8 mouse cellular contexts compared by ENCODE assay signal in genomic region chr11:78019676-78020075, GRCm38 (mm10). TPM values are rescaled to one million over a fixed set of nuclear protein-coding genes. Genes with fewer than 3 reads are reported as not detected.
DNase-seq lines count a peak whose midpoint lies in the region; ATAC-seq and TF ChIP-seq lines count a peak whose summit lies in the region.

No protein-coding gene starts in this region.

- H3K4me2 ChIP-seq in forebrain, postnatal 0 days (ENCODE audit: low read depth) = no peak overlapping the region
- no peak overlapping the region for H3K4me2 ChIP-seq in intestine, embryonic 16.5 days (ENCODE audit: low read depth, low read length)
- H3K4me2 ChIP-seq in liver, embryonic 14.5 days (ENCODE audit: low read depth) = no peak overlapping the region
- no peak overlapping the region for H3K4me2 ChIP-seq in neural tube, embryonic 13.5 days

- H3K4me3 ChIP-seq in G1E (ENCODE audit: low read depth, low read length) = no peak overlapping the region
- H3K4me3 ChIP-seq in forebrain, postnatal 0 days (ENCODE audit: low read depth, low read length) = no peak overlapping the region
- H3K4me3 ChIP-seq in intestine, embryonic 16.5 days (ENCODE audit: low read length) = no peak overlapping the region
- no peak overlapping the region for H3K4me3 ChIP-seq in liver, embryonic 14.5 days (ENCODE audit: insufficient read depth in 1 of 2, low read depth in 2 of 2, low read length in 2 of 2)
- no peak overlapping the region for H3K4me3 ChIP-seq in neural tube, embryonic 13.5 days

- peak; percentile 92 for TF ChIP-seq CTCF in G1E (IDR thresholded peaks at IDR 0.05; ENCODE audit: low read depth, low read length)
- peak; percentile 93 for TF ChIP-seq CTCF in forebrain, postnatal 0 days (IDR thresholded peaks at IDR 0.05; ENCODE audit: low read depth)
- peak; percentile 89 for TF ChIP-seq CTCF in liver, embryonic 14.5 days (IDR thresholded peaks at IDR 0.05; ENCODE audit: low read depth)

- H3K36me3 ChIP-seq in G1E (replicated peaks) = peaks cover 98% of the 10 kb centered on the region
- peaks cover 77% of the 10 kb centered on the region for H3K36me3 ChIP-seq in forebrain, postnatal 0 days (ENCODE audit: insufficient read depth)
- H3K36me3 ChIP-seq in intestine, embryonic 16.5 days (ENCODE audit: control insufficient read depth, insufficient read depth, low read length) = peaks cover 25% of the 10 kb centered on the region
- H3K36me3 ChIP-seq in liver, embryonic 14.5 days (replicated peaks; ENCODE audit: control insufficient read depth, insufficient read depth, low read depth) = peaks cover 90% of the 10 kb centered on the region
- peaks cover 92% of the 10 kb centered on the region for H3K36me3 ChIP-seq in neural tube, embryonic 13.5 days

- H3K27ac ChIP-seq in forebrain, postnatal 0 days (ENCODE audit: low read depth, low read length) = no peak overlapping the region
- H3K27ac ChIP-seq in intestine, embryonic 16.5 days (ENCODE audit: low read length) = no peak overlapping the region
- no peak overlapping the region for H3K27ac ChIP-seq in liver, embryonic 14.5 days
- no peak overlapping the region for H3K27ac ChIP-seq in neural tube, embryonic 13.5 days (replicated peaks)

- no peak for TF ChIP-seq EP300 in liver, embryonic 14.5 days (IDR thresholded peaks at IDR 0.05; ENCODE audit: low read depth)

- no peak overlapping the region for H3K9ac ChIP-seq in forebrain, postnatal 0 days
- H3K9ac ChIP-seq in intestine, embryonic 16.5 days (ENCODE audit: low read depth, low read length) = no peak overlapping the region
- no peak overlapping the region for H3K9ac ChIP-seq in liver, embryonic 14.5 days (replicated peaks)
- no peak overlapping the region for H3K9ac ChIP-seq in neural tube, embryonic 13.5 days

- peaks cover 10% of the 10 kb centered on the region for H3K4me1 ChIP-seq in G1E (ENCODE audit: insufficient read depth, low read depth, low read length)
- H3K4me1 ChIP-seq in forebrain, postnatal 0 days (ENCODE audit: insufficient read depth) = no peaks in the 10 kb centered on the region
- no peaks in the 10 kb centered on the region for H3K4me1 ChIP-seq in intestine, embryonic 16.5 days (ENCODE audit: control insufficient read depth, insufficient read depth, low read length)
- no peaks in the 10 kb centered on the region for H3K4me1 ChIP-seq in liver, embryonic 14.5 days (replicated peaks; ENCODE audit: control insufficient read depth in 2 of 2, insufficient read depth in 2 of 2, low read length in 1 of 2)
- no peaks in the 10 kb centered on the region for H3K4me1 ChIP-seq in neural tube, embryonic 13.5 days (replicated peaks)

- 0 out of 2 replicates have a peak, but pooled peaks have one; percentile 28 for ATAC-seq in G1E (ENCODE audit: extremely low read depth, insufficient number of reproducible peaks, low FRiP score, poor library complexity, severe bottlenecking)
- ATAC-seq in forebrain, postnatal 0 days = peak; percentile 87
- ATAC-seq in intestine, embryonic 16.5 days = peak; percentile 77
- peak; percentile 53; the same call in 1 of the 2 replicates for ATAC-seq in liver, embryonic 14.5 days (ENCODE audit: insufficient read depth)
- ATAC-seq in neural tube, embryonic 13.5 days (ENCODE audit: low read depth) = peak; percentile 85

- peak; percentile 87 for DNase-seq in 3T3-L1 (ENCODE audit: low read depth, low spot score)
- peak; percentile 18 for DNase-seq in G1E (ENCODE audit: low spot score)
- DNase-seq in cerebellum, adult 18-20 months = peak; percentile 71 to 85
- DNase-seq in forebrain, postnatal 0 days = peak; percentile 89
- peak; percentile 47 to 51 (median 50) for DNase-seq in liver, embryonic 14.5 days (ENCODE audit: low read depth in 3 of 3, low spot score in 3 of 3)
- DNase-seq in thymus, postnatal 0 days (ENCODE audit: low spot score) = peak; percentile 73

- no peaks in the 10 kb centered on the region for H3K27me3 ChIP-seq in G1E (ENCODE audit: insufficient read depth, low read length)
- H3K27me3 ChIP-seq in forebrain, postnatal 0 days (ENCODE audit: insufficient read depth, low read length) = no peaks in the 10 kb centered on the region
- H3K27me3 ChIP-seq in intestine, embryonic 16.5 days (replicated peaks; ENCODE audit: control insufficient read depth, insufficient read depth, low read length) = no peaks in the 10 kb centered on the region
- no peaks in the 10 kb centered on the region for H3K27me3 ChIP-seq in liver, embryonic 14.5 days (ENCODE audit: control insufficient read depth, insufficient read depth, low read length)
- no peaks in the 10 kb centered on the region for H3K27me3 ChIP-seq in neural tube, embryonic 13.5 days

- 25% methylated on average over 4 of the region's 4 CpGs for WGBS in forebrain, postnatal 0 days
- WGBS in intestine, embryonic 16.5 days = 15% methylated on average over 4 of the region's 4 CpGs
- WGBS in liver, embryonic 14.5 days (ENCODE audit: insufficient replicate concordance) = 18% methylated on average over 4 of the region's 4 CpGs
- WGBS in neural tube, embryonic 13.5 days = 19% methylated on average over 4 of the region's 4 CpGs

- no peaks in the 10 kb centered on the region for H3K9me3 ChIP-seq in G1E (replicated peaks)
- no peaks in the 10 kb centered on the region for H3K9me3 ChIP-seq in forebrain, postnatal 0 days (ENCODE audit: low read length)
- H3K9me3 ChIP-seq in intestine, embryonic 16.5 days (ENCODE audit: control insufficient read depth, low read length) = no peaks in the 10 kb centered on the region
- H3K9me3 ChIP-seq in liver, embryonic 14.5 days (ENCODE audit: control insufficient read depth, low read length) = no peaks in the 10 kb centered on the region
- no peaks in the 10 kb centered on the region for H3K9me3 ChIP-seq in neural tube, embryonic 13.5 days

RNA-seq across cellular contexts. Expression of gene Dhrs13, which starts 12.4 kb away (rescaled TPM):
- 7.2 and 11.0 TPM in 2 replicates for total RNA-seq in G1E (2014; fragmentation: Nextera tagmentation)
- total RNA-seq in G1E (2017) = 9.2 and 10.0 TPM in 2 replicates
- polyA plus RNA-seq in G1E (2012) = 6.9 and 7.9 TPM in 2 replicates
- total RNA-seq in forebrain, postnatal 0 days (2014; rRNA removed) = 48.4 and 59.2 TPM in 2 replicates
- 40.5 and 48.4 TPM in 2 replicates for polyA plus RNA-seq in forebrain, postnatal 0 days (2015; fragmentation: Nextera tagmentation; extraction: Ambion mirVana)
- 14.2 and 16.9 TPM in 2 replicates for polyA plus RNA-seq in intestine, embryonic 16.5 days (2015; fragmentation: Nextera tagmentation; extraction: Ambion mirVana)
- 8.6 and 9.4 TPM in 2 replicates for polyA plus RNA-seq in liver, embryonic 14.5 days (2012; rRNA removed)
- polyA plus RNA-seq in liver, embryonic 14.5 days (2014; fragmentation: Nextera tagmentation; extraction: Ambion mirVana) = 17.3 and 17.8 TPM in 2 replicates
- polyA plus RNA-seq in neural tube, embryonic 13.5 days (2015; fragmentation: Nextera tagmentation; extraction: Ambion mirVana) = 32.7 and 40.0 TPM in 2 replicates
- 10.2 TPM in 2 replicates for polyA plus RNA-seq in thymus, postnatal 0 days (2015; fragmentation: Nextera tagmentation; extraction: Ambion mirVana)

RNA-seq across cellular contexts. Expression of gene Flot2, which starts 18.1 kb away (rescaled TPM):
- total RNA-seq in G1E (2014; fragmentation: Nextera tagmentation) (18.0 and 19.4 TPM in 2 replicates), G1E (2017) (20.6 and 21.3 TPM in 2 replicates)
- 13.8 and 15.6 TPM in 2 replicates for polyA plus RNA-seq in G1E (2012)
- total RNA-seq in forebrain, postnatal 0 days (2014; rRNA removed) = 77.1 and 83.9 TPM in 2 replicates
- 101 and 105 TPM in 2 replicates for polyA plus RNA-seq in forebrain, postnatal 0 days (2015; fragmentation: Nextera tagmentation; extraction: Ambion mirVana)
- polyA plus RNA-seq in intestine, embryonic 16.5 days (2015; fragmentation: Nextera tagmentation; extraction: Ambion mirVana) = 37.8 and 40.9 TPM in 2 replicates
- polyA plus RNA-seq in liver, embryonic 14.5 days (2012; rRNA removed) = 17.9 and 18.3 TPM in 2 replicates
- polyA plus RNA-seq in liver, embryonic 14.5 days (2014; fragmentation: Nextera tagmentation; extraction: Ambion mirVana) = 16.7 and 20.4 TPM in 2 replicates
- 98.0 and 104 TPM in 2 replicates for polyA plus RNA-seq in neural tube, embryonic 13.5 days (2015; fragmentation: Nextera tagmentation; extraction: Ambion mirVana)
- polyA plus RNA-seq in thymus, postnatal 0 days (2015; fragmentation: Nextera tagmentation; extraction: Ambion mirVana) = 50.3 and 55.3 TPM in 2 replicates

RNA-seq across cellular contexts. Expression of gene Phf12, which starts 37.1 kb away (rescaled TPM):
- total RNA-seq in G1E (2014; fragmentation: Nextera tagmentation) (157 and 172 TPM in 2 replicates), G1E (2017) (23.0 and 24.7 TPM in 2 replicates)
- 212 and 215 TPM in 2 replicates for polyA plus RNA-seq in G1E (2012)
- 35.9 and 49.3 TPM in 2 replicates for total RNA-seq in forebrain, postnatal 0 days (2014; rRNA removed)
- polyA plus RNA-seq in forebrain, postnatal 0 days (2015; fragmentation: Nextera tagmentation; extraction: Ambion mirVana) = 6.2 and 9.1 TPM in 2 replicates
- polyA plus RNA-seq in intestine, embryonic 16.5 days (2015; fragmentation: Nextera tagmentation; extraction: Ambion mirVana) = 9.4 and 9.5 TPM in 2 replicates
- polyA plus RNA-seq in liver, embryonic 14.5 days (2012; rRNA removed) = 19.0 and 19.2 TPM in 2 replicates
- polyA plus RNA-seq in liver, embryonic 14.5 days (2014; fragmentation: Nextera tagmentation; extraction: Ambion mirVana) = 4.3 and 5.7 TPM in 2 replicates
- polyA plus RNA-seq in neural tube, embryonic 13.5 days (2015; fragmentation: Nextera tagmentation; extraction: Ambion mirVana) = 15.6 and 19.8 TPM in 2 replicates
- 15.1 and 18.4 TPM in 2 replicates for polyA plus RNA-seq in thymus, postnatal 0 days (2015; fragmentation: Nextera tagmentation; extraction: Ambion mirVana)

Comparison
In these comparisons a context has a peak if more than half of its experiments do, and no peak if none do; other contexts are left out.
1. DNase-seq: peak in every context shown above with its lines; median percentile 89 in forebrain, postnatal 0 days; 87 in 3T3-L1; 78 in cerebellum, adult 18-20 months; 73 in thymus, postnatal 0 days; 50 in liver, embryonic 14.5 days; 18 in G1E.
2. ATAC-seq: peak in every context shown above with its lines; median percentile 87 in forebrain, postnatal 0 days; 85 in neural tube, embryonic 13.5 days; 77 in intestine, embryonic 16.5 days; 53 in liver, embryonic 14.5 days; 28 in G1E.
3. RNA of gene Phf12, which starts 37.1 kb away (polyA plus RNA-seq): 212 to 215 TPM in G1E; 4.3 to 19.2 TPM in liver, embryonic 14.5 days, 15.1 to 18.4 TPM in thymus, postnatal 0 days, 15.6 to 19.8 TPM in neural tube, embryonic 13.5 days, 9.4 to 9.5 TPM in intestine, embryonic 16.5 days and 6.2 to 9.1 TPM in forebrain, postnatal 0 days; every median in the first group is over 10 times any median in the second.
4. Peak in every context shown above with its lines, with median percentiles within 50 percentile points of each other: CTCF ChIP-seq.